Mouse (Mus musculus): ENCODE measurements at regions not wholly inside any gene's neighbourhood (a gene's known extent, or its start where the extent isn't known, plus 50 kb on each side); places are given as distances from the start of the nearest gene placed in this dataset.

DNA sequence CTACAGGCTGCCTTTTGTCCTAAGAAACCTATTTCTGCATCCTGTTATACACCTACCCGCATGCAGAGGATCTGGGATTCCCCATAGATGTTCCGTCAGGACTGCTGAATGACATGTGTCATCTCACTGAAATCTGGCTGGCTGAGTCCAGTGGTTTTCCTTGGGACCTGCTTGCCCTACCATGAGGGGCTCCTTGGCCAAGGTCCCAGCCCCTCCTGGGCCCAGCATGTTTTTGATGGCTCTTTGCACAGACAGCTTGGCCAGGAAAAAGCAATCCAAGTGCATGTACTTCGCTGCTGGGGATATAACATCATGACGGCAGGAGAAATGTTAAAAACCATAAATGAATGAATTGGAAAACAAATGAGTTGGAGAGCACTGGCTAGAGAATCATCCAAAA lies 320.8 kb downstream of the Cxcl12 start:
- 91% methylated on average over 4 of the region's 4 CpGs for WGBS
- Histone ChIP-seq H3K36me3 (ENCODE audit: control insufficient read depth, insufficient read depth, low read length) (no peaks in the 10 kb centered on the region), H3K27ac (ENCODE audit: low read length) (no peak overlapping the region), H3K4me1 (ENCODE audit: control insufficient read depth, insufficient read depth, low read length) (no peaks in the 10 kb centered on the region), H3K4me3 (ENCODE audit: low read depth, low read length) (no peak overlapping the region), H3K9me3 (replicated peaks; ENCODE audit: control insufficient read depth, low read length, poor library complexity, severe bottlenecking) (no peaks in the 10 kb centered on the region), H3K4me2 (ENCODE audit: low read length) (no peak overlapping the region), H3K9ac (ENCODE audit: low read depth, low read length) (no peak overlapping the region), H3K27me3 (ENCODE audit: control insufficient read depth, insufficient read depth, low read depth, low read length) (no peaks in the 10 kb centered on the region)
- no peak for ATAC-seq

DNA sequence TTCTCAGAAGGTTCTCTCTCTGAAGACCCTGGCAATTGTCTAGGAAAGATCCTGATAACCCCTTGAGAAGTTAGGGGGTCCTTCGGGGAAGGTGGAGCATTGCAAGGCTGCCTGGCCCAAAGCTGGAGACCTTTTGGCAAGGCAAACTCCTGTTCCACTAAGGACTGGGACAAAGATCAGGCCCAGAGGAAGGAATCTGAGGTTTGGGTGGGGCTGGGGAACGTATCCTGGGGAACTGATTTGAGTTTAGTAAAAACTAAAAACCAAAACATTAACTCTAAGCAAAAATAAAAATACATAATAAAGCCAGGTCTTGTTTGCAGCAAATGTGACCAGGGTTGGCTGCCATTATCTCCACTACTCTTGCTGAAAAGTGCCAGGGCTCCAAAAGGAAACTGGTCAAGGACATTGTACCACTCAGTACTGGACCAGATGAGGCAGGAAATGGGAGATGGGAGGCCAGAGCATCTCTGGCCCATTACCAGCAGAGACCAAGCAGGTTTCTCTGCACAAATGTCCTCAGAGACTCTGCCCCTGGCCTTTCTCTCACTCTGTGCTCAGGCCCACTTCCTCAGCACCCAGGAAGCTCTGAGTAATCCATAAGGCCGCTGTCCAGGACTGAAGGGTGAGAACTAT lies 321.5 kb downstream of the Cxcl12 start:
- no peaks in the 10 kb centered on the region for H3K27me3 ChIP-seq (ENCODE audit: control insufficient read depth, insufficient read depth, low read depth, low read length)
- H3K4me1 ChIP-seq (ENCODE audit: control insufficient read depth, insufficient read depth, low read length), result no peaks in the 10 kb centered on the region
- 82% methylated on average over 3 of the region's 3 CpGs for WGBS
- no peaks in the 10 kb centered on the region for H3K36me3 ChIP-seq (ENCODE audit: control insufficient read depth, insufficient read depth, low read length)
- no peak overlapping the region for H3K27ac ChIP-seq (ENCODE audit: low read length)
- no peak overlapping the region for H3K9ac ChIP-seq (ENCODE audit: low read depth, low read length)
- H3K4me3 ChIP-seq (ENCODE audit: low read depth, low read length), result no peak overlapping the region
- no peak for ATAC-seq
- no peaks in the 10 kb centered on the region for H3K9me3 ChIP-seq (replicated peaks; ENCODE audit: control insufficient read depth, low read length, poor library complexity, severe bottlenecking)
- H3K4me2 ChIP-seq (ENCODE audit: low read length), result no peak overlapping the region

DNA sequence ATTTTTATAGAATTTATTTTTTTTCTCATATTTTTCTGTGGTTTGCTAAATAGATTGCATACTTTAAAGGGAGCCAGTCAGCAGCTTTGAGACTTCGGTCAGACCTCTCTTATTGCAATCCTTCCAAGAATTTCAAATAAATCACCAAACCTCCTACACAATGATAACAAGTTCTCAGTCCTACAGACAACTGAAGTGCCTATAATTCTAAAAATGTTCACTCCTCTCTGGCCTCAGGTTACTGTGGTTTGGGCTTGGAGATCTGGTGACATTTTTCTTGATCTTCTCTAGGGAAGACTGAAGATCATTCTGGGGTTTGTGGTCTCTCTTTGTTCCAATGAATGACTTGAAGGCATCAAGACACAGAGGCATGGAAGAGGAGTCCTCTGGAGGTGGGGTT lies 326.6 kb downstream of the Cxcl12 start:
- ATAC-seq, result no peak
- Histone ChIP-seq H3K9me3 (replicated peaks; ENCODE audit: control insufficient read depth, low read length, poor library complexity, severe bottlenecking) (no peaks in the 10 kb centered on the region), H3K36me3 (ENCODE audit: control insufficient read depth, insufficient read depth, low read length) (no peaks in the 10 kb centered on the region), H3K27ac (ENCODE audit: low read length) (no peak overlapping the region), H3K4me3 (ENCODE audit: low read depth, low read length) (no peak overlapping the region), H3K27me3 (ENCODE audit: control insufficient read depth, insufficient read depth, low read depth, low read length) (no peaks in the 10 kb centered on the region), H3K4me1 (ENCODE audit: control insufficient read depth, insufficient read depth, low read length) (no peaks in the 10 kb centered on the region), H3K9ac (ENCODE audit: low read depth, low read length) (no peak overlapping the region), H3K4me2 (ENCODE audit: low read length) (no peak overlapping the region)
- 98% methylated on average over 1 of the region's 1 CpGs for WGBS

DNA sequence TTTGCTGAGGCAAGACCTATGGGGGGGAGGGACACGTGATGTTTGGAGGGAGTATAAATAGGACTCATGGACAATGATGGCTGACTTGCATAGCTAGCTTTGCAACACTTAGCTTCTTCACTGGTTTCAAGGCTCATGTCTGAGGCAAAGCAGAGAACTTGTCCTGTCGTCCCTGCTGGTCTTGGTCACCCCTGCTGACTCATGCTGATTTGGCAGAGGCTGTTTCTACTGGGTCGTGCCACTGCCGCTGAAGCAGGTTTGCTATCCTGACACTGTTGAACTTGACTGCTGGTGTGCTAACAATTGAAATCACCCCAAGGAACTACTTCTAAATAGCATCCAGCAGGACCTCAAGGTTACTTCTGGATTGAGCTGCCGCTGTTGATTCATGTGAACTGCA lies 329.0 kb downstream of the Cxcl12 start:
- ATAC-seq, result no peak
- H3K27ac ChIP-seq (ENCODE audit: low read length), result no peak overlapping the region

GRCm38 (mm10) chr6:117497904-117498303 lies 329.6 kb downstream of the Cxcl12 start:
- H3K27me3 ChIP-seq (ENCODE audit: control insufficient read depth, insufficient read depth, low read depth, low read length), result no peaks in the 10 kb centered on the region
- no peak overlapping the region for H3K4me3 ChIP-seq (ENCODE audit: low read depth, low read length)
- H3K9me3 ChIP-seq (replicated peaks; ENCODE audit: control insufficient read depth, low read length, poor library complexity, severe bottlenecking), result no peaks in the 10 kb centered on the region
- 84% methylated on average over 5 of the region's 5 CpGs for WGBS
- no peaks in the 10 kb centered on the region for H3K36me3 ChIP-seq (ENCODE audit: control insufficient read depth, insufficient read depth, low read length)
- H3K4me2 ChIP-seq (ENCODE audit: low read length), result no peak overlapping the region
- H3K9ac ChIP-seq (ENCODE audit: low read depth, low read length), result no peak overlapping the region
- H3K27ac ChIP-seq (ENCODE audit: low read length), result no peak overlapping the region
- H3K4me1 ChIP-seq (ENCODE audit: control insufficient read depth, insufficient read depth, low read length), result no peaks in the 10 kb centered on the region
- ATAC-seq, result no peak

More for the DNA sequence above, 329.0 kb downstream of the Cxcl12 start:
- 79% methylated on average over 5 of the region's 5 CpGs for WGBS
- H3K36me3 ChIP-seq (ENCODE audit: control insufficient read depth, insufficient read depth, low read length), result no peaks in the 10 kb centered on the region
- H3K27me3 ChIP-seq (ENCODE audit: control insufficient read depth, insufficient read depth, low read depth, low read length), result no peaks in the 10 kb centered on the region
- H3K9ac ChIP-seq (ENCODE audit: low read depth, low read length), result no peak overlapping the region
- H3K9me3 ChIP-seq (replicated peaks; ENCODE audit: control insufficient read depth, low read length, poor library complexity, severe bottlenecking), result no peaks in the 10 kb centered on the region
- no peak overlapping the region for H3K4me3 ChIP-seq (ENCODE audit: low read depth, low read length)
- H3K4me1 ChIP-seq (ENCODE audit: control insufficient read depth, insufficient read depth, low read length), result no peaks in the 10 kb centered on the region
- no peak overlapping the region for H3K4me2 ChIP-seq (ENCODE audit: low read length)

- no peak overlapping the region for H3K4me2 ChIP-seq (ENCODE audit: low read length)
- no peak overlapping the region for H3K4me3 ChIP-seq (ENCODE audit: low read depth, low read length)
- no peaks in the 10 kb centered on the region for H3K4me1 ChIP-seq (ENCODE audit: control insufficient read depth, insufficient read depth, low read length)
- ATAC-seq, result no peak
- H3K36me3 ChIP-seq (ENCODE audit: control insufficient read depth, insufficient read depth, low read length), result no peaks in the 10 kb centered on the region
- no peaks in the 10 kb centered on the region for H3K27me3 ChIP-seq (ENCODE audit: control insufficient read depth, insufficient read depth, low read depth, low read length)
- H3K9me3 ChIP-seq (replicated peaks; ENCODE audit: control insufficient read depth, low read length, poor library complexity, severe bottlenecking), result no peaks in the 10 kb centered on the region
- H3K27ac ChIP-seq (ENCODE audit: low read length), result no peak overlapping the region
- 74% methylated on average over 5 of the region's 5 CpGs for WGBS
- H3K9ac ChIP-seq (ENCODE audit: low read depth, low read length), result no peak overlapping the region
Measured at GRCm38 (mm10) chr6:117502346-117502745, 334.0 kb downstream of the Cxcl12 start.

GRCm38 (mm10) chr6:117504771-117505170 lies 336.2 kb upstream of the Zfp637 start:
- ATAC-seq, result no peak
- no peak overlapping the region for H3K4me2 ChIP-seq (ENCODE audit: low read length)
- no peaks in the 10 kb centered on the region for H3K36me3 ChIP-seq (ENCODE audit: control insufficient read depth, insufficient read depth, low read length)
- no peaks in the 10 kb centered on the region for H3K4me1 ChIP-seq (ENCODE audit: control insufficient read depth, insufficient read depth, low read length)
- no peaks in the 10 kb centered on the region for H3K27me3 ChIP-seq (ENCODE audit: control insufficient read depth, insufficient read depth, low read depth, low read length)
- no peak overlapping the region for H3K9ac ChIP-seq (ENCODE audit: low read depth, low read length)
- no peak overlapping the region for H3K4me3 ChIP-seq (ENCODE audit: low read depth, low read length)
- no peaks in the 10 kb centered on the region for H3K9me3 ChIP-seq (replicated peaks; ENCODE audit: control insufficient read depth, low read length, poor library complexity, severe bottlenecking)
- no peak overlapping the region for H3K27ac ChIP-seq (ENCODE audit: low read length)
- WGBS, result 88% methylated on average over 10 of the region's 10 CpGs

DNA sequence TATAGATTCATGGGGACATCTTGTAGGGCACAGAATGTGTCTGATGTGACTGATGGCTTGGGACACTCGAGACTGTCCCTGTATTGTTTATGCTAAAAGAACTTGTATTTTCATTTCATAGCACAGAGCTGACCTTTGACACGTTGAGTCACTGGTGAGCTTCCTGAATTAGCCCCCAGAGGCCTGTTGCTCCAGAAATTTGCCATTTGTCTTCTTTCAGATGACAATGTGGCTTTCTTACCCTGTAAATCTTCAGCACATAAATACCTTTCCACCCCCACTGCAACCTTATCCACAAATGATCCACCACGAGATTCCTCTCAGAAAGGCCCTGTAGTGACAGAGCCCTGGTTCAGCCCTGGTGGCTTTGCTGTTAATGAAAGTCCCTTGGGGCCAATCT lies 335.5 kb upstream of the Zfp637 start:
- H3K27me3 ChIP-seq (ENCODE audit: control insufficient read depth, insufficient read depth, low read depth, low read length), result no peaks in the 10 kb centered on the region
- no peaks in the 10 kb centered on the region for H3K9me3 ChIP-seq (replicated peaks; ENCODE audit: control insufficient read depth, low read length, poor library complexity, severe bottlenecking)
- H3K36me3 ChIP-seq (ENCODE audit: control insufficient read depth, insufficient read depth, low read length), result no peaks in the 10 kb centered on the region
- H3K27ac ChIP-seq (ENCODE audit: low read length), result no peak overlapping the region
- ATAC-seq, result no peak
- no peak overlapping the region for H3K4me2 ChIP-seq (ENCODE audit: low read length)
- H3K4me3 ChIP-seq (ENCODE audit: low read depth, low read length), result no peak overlapping the region
- WGBS, result 68% methylated on average over 3 of the region's 3 CpGs
- no peaks in the 10 kb centered on the region for H3K4me1 ChIP-seq (ENCODE audit: control insufficient read depth, insufficient read depth, low read length)
- H3K9ac ChIP-seq (ENCODE audit: low read depth, low read length), result no peak overlapping the region

DNA sequence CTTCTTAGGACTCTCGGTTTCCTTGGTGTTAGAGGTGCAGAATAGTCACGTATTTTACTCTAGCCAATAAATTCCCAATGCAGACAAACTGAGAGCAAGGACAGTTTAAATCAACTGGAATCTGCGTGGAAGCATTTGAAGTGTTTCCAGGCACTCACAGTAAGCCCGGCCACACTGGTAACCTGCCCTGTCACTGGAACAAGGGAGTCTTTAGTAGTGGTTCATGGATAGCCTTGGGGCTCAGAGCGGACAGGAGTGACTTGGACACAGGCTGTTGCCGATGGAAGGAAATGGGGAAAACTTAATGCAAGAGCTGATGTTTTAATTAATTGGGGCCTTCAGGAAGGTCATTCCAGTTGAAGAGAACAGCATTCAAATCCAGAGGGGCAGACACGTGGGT lies 334.4 kb upstream of the Zfp637 start:
- H3K27ac ChIP-seq (ENCODE audit: low read length), result no peak overlapping the region
- no peak overlapping the region for H3K9ac ChIP-seq (ENCODE audit: low read depth, low read length)

More for the DNA sequence above, 334.4 kb upstream of the Zfp637 start:
- 82% methylated on average over 7 of the region's 7 CpGs for WGBS
- no peak for ATAC-seq
- no peaks in the 10 kb centered on the region for H3K9me3 ChIP-seq (replicated peaks; ENCODE audit: control insufficient read depth, low read length, poor library complexity, severe bottlenecking)
- H3K4me1 ChIP-seq (ENCODE audit: control insufficient read depth, insufficient read depth, low read length), result no peaks in the 10 kb centered on the region
- H3K4me3 ChIP-seq (ENCODE audit: low read depth, low read length), result no peak overlapping the region
- no peak overlapping the region for H3K4me2 ChIP-seq (ENCODE audit: low read length)
- no peaks in the 10 kb centered on the region for H3K36me3 ChIP-seq (ENCODE audit: control insufficient read depth, insufficient read depth, low read length)
- H3K27me3 ChIP-seq (ENCODE audit: control insufficient read depth, insufficient read depth, low read depth, low read length), result no peaks in the 10 kb centered on the region
